ENCODE assay signal across 12 mouse cellular contexts in genomic region chr5:144928856-144929713, GRCm38 (mm10). TPM values are rescaled to one million over a fixed set of nuclear protein-coding genes. Genes with fewer than 3 reads are reported as not detected.
A peak's percentile ranks its signal among the peaks of the same experiment; 100 is the strongest.
DNase-seq lines count a peak whose midpoint lies in the region; ATAC-seq and TF ChIP-seq lines count a peak whose summit lies in the region.
"Had no signal": no experiment of that assay in that cellular context is flagged by ENCODE, and none has a peak within 500 bp of the region (broad histone marks: within the 10 kb centered on the region; RNA-seq: fewer than 3 reads in every experiment).

No protein-coding gene starts in this region.

- 0 out of 2 replicates have a peak overlapping the region, but pooled peaks have one; percentile 43 for H3K9ac ChIP-seq in heart, embryonic 16.5 days (ENCODE audit: low read length)
- H3K9ac ChIP-seq: embryonic facial prominence, embryonic 13.5 days had no signal

- 22% methylated on average over 11 of the region's 11 CpGs for WGBS in heart, embryonic 16.5 days

- H3K9me3 ChIP-seq in heart, embryonic 16.5 days (replicated peaks; ENCODE audit: control insufficient read depth, low read length): no peaks in the 10 kb centered on the region
- H3K9me3 ChIP-seq: embryonic facial prominence, embryonic 13.5 days had no signal

- peak overlapping the region; percentile 30 for H3K27ac ChIP-seq in left cerebral cortex, adult 2 months
- H3K27ac ChIP-seq in heart, embryonic 16.5 days (ENCODE audit: low read length): peak overlapping the region; percentile 84
- H3K27ac ChIP-seq: embryonic facial prominence, embryonic 13.5 days had no signal

- H3K4me2 ChIP-seq in heart, embryonic 16.5 days (ENCODE audit: low read depth, low read length): peak overlapping the region; percentile 44
- H3K4me2 ChIP-seq: embryonic facial prominence, embryonic 13.5 days had no signal

- ATAC-seq in heart, embryonic 16.5 days (replicated peaks; ENCODE audit: extremely low read depth, insufficient read depth, low FRiP score): peak; percentile 67
- ATAC-seq in CD4-positive, CD25-positive, alpha-beta regulatory T cell, adult 4 months: no peak
- ATAC-seq: intestine, postnatal 0 days had no signal

- H3K36me3 ChIP-seq in heart, embryonic 16.5 days (ENCODE audit: control insufficient read depth, insufficient read depth): no peaks in the 10 kb centered on the region
- H3K36me3 ChIP-seq: embryonic facial prominence, embryonic 13.5 days had no signal

- no peak for DNase-seq in left cerebral cortex, adult 2 months (ENCODE audit: extremely low spot score in 1 of 2, low spot score in 2 of 2)
- DNase-seq in left cerebral cortex, adult 8-10 months (ENCODE audit: low spot score in 2 of 2): no peak
- peak; percentile 55 for DNase-seq in gastrocnemius, postnatal 25 days
- DNase-seq in kidney, postnatal 36 days: peak; percentile 60 to 63
- DNase-seq in layer of hippocampus, postnatal 10 days (ENCODE audit: low spot score in 2 of 2): no peak
- DNase-seq: cerebellum, adult 11 months; right cerebral cortex, postnatal 14 days; thymus, adult 18-20 months had no signal

- TF ChIP-seq CTCF in left cerebral cortex, adult 2 months (IDR thresholded peaks at IDR 0.05): no peak

- intact Hi-C loops in left cerebral cortex, adult 2 months (cut with DNase I): no loop called here

- H3K4me1 ChIP-seq in heart, embryonic 16.5 days (ENCODE audit: control insufficient read depth, insufficient read depth, low read length): peaks cover 37% of the 10 kb centered on the region

- H3K4me3 ChIP-seq in left cerebral cortex, adult 2 months: no peak overlapping the region
- no peak overlapping the region for H3K4me3 ChIP-seq in heart, embryonic 16.5 days (ENCODE audit: low read length)
- H3K4me3 ChIP-seq: embryonic facial prominence, embryonic 13.5 days had no signal

- no peaks in the 10 kb centered on the region for H3K27me3 ChIP-seq in heart, embryonic 16.5 days (ENCODE audit: control insufficient read depth, insufficient read depth, low read length)
- H3K27me3 ChIP-seq: embryonic facial prominence, embryonic 13.5 days had no signal

RNA-seq across cellular contexts. Expression of gene Smurf1, which starts 36.6 kb away (rescaled TPM):
- 10 to 100 TPM; 35.2 to 40.7 TPM for total RNA-seq in left cerebral cortex, adult 2 months (2021)
- 10 to 100 TPM; 32.4 to 38.4 (median 37.2) TPM for total RNA-seq in left cerebral cortex, adult 8-10 months (2022)
- total RNA-seq in gastrocnemius, postnatal 25 days (2021): 10 to 100 TPM; 11.5 to 12.6 TPM
- polyA plus RNA-seq in heart, embryonic 16.5 days (2015; fragmentation: Nextera tagmentation; extraction: Ambion mirVana): 9.3 and 13.5 TPM in 2 replicates
- 10 to 100 TPM; 41.9 to 42.3 TPM for total RNA-seq in layer of hippocampus, postnatal 10 days (2021)
- 1 to 10 TPM; 4.6 to 4.8 TPM for polyA plus RNA-seq in CD4-positive, CD25-positive, alpha-beta regulatory T cell, adult 4 months (2017; shearing (Covaris generic))

Comparison
In these comparisons a context has a peak if more than half of its experiments do, and no peak if none do; other contexts are left out.
1. DNase-seq: peak in gastrocnemius, postnatal 25 days (single experiment) and kidney, postnatal 36 days (2 of 2); none in left cerebral cortex, adult 2 months (0 of 2), left cerebral cortex, adult 8-10 months (0 of 2) and layer of hippocampus, postnatal 10 days (0 of 2).